Mouse (Mus musculus) lung, postnatal 0 days (tissue): Measurements from ENCODE around the gene Zfp281. TPM values are rescaled to one million over a fixed set of nuclear protein-coding genes. Genes with fewer than 3 reads are reported as not detected.

Experiments used
- ATAC-seq: fragments of 200-750 bp; cut with Nextera tagmentation; 2 replicates; pipeline ENCODE4 v1.8.0; 2017; ENCODE audit warnings: moderate library complexity
- DNase-seq: peaks from one replicate; pipeline ENCODE4 v3.0.0-alpha.2; 2016; ENCODE audit warnings: low spot score
- H3K27ac ChIP-seq: fragments of 300-500 bp; sonication (generic); 2 replicates; pipeline ENCODE4 v1.5.1; 2014; ENCODE audit warnings: antibody characterized with exemption, mild to moderate bottlenecking, low read length, mixed read lengths
- H3K27me3 ChIP-seq: fragments of 300-500 bp; sonication (generic); replicated peaks from 2 replicates; pipeline ENCODE4 v1.6.1; 2014; ENCODE audit warnings: low read length, mixed read lengths; ENCODE audit not compliant: insufficient read depth
- H3K36me3 ChIP-seq: fragments of 300-500 bp; sonication (generic); 2 replicates; pipeline ENCODE4 v1.6.1; 2014; ENCODE audit warnings: low read length, mixed read lengths; ENCODE audit not compliant: insufficient read depth
- H3K4me1 ChIP-seq: fragments of 300-500 bp; sonication (generic); 2 replicates; pipeline ENCODE4 v1.6.1; 2014; ENCODE audit warnings: antibody characterized with exemption, low read depth, low read length, mixed read lengths; ENCODE audit not compliant: insufficient read depth
- H3K4me2 ChIP-seq: fragments of 300-500 bp; sonication (generic); replicated peaks from 2 replicates; pipeline ENCODE4 v1.6.1; 2014; ENCODE audit warnings: low read depth, mild to moderate bottlenecking, low read length, moderate library complexity, mixed read lengths
- H3K4me3 ChIP-seq: fragments of 300-500 bp; sonication (generic); 2 replicates; pipeline ENCODE4 v1.5.1; 2014; ENCODE audit warnings: low read depth, low read length
- H3K9ac ChIP-seq: fragments of 300-500 bp; sonication (generic); replicated peaks from 2 replicates; pipeline ENCODE4 v1.6.1; 2014; ENCODE audit warnings: low read depth, mild to moderate bottlenecking
- H3K9me3 ChIP-seq: fragments of 300-500 bp; sonication (generic); 2 replicates; pipeline ENCODE4 v1.6.1; 2016; ENCODE audit warnings: low read length, mixed read lengths
- CTCF ChIP-seq: IDR thresholded peaks from 2 replicates; pipeline ENCODE4 v1.5.1; 2016; ENCODE audit warnings: antibody characterized with exemption, mild to moderate bottlenecking
- EP300 ChIP-seq: IDR thresholded peaks from 2 replicates; pipeline ENCODE4 v1.6.1; 2016; ENCODE audit warnings: antibody characterized with exemption, mild to moderate bottlenecking, control low read depth
- WGBS: fragments of 180-500 bp; shearing (Covaris S2); extraction: QIAGEN DNeasy Blood & Tissue Kit; methylation state at CpG from one replicate; pipeline ENCODE4 v1.1.7; 2014; 5-methylcytosine and 5-hydroxymethylcytosine counted together
- polyA plus RNA-seq: library from polyadenylated mRNA; unstranded; fragments of >200 nt; fragmentation: Nextera tagmentation; extraction: Ambion mirVana; gene quantifications from 2 replicates; pipeline ENCODE4 v1.2.1, GENCODE M21; 2015

Zfp281 gene
- polyA plus RNA-seq, 1 experiment from 2014 or later: 15.3 TPM

- Histone ChIP-seq H3K27ac (no peak overlapping the region), H3K4me2 (no peak overlapping the region), H3K36me3 (no peaks in the 10 kb centered on the region), H3K9ac (no peak overlapping the region), H3K27me3 (no peaks in the 10 kb centered on the region), H3K9me3 (no peaks in the 10 kb centered on the region), H3K4me3 (no peak overlapping the region), H3K4me1 (0 out of 2 replicates have a peak, but pooled peaks cover 4% of the 10 kb centered on the region)
- ATAC-seq (no peak), DNase-seq (no peak)
- TF ChIP-seq CTCF (no peak), EP300 (no peak)
- 93% methylated on average over 9 of the region's 9 CpGs for WGBS
Measured at GRCm38 (mm10) chr1:136659337-136659736, 34.6 kb downstream of the Zfp281 start.

- TF ChIP-seq EP300 (no peak), CTCF (no peak)
- Histone ChIP-seq H3K9me3 (no peaks in the 10 kb centered on the region), H3K36me3 (no peaks in the 10 kb centered on the region), H3K4me1 (0 out of 2 replicates have a peak, but pooled peaks cover 4% of the 10 kb centered on the region), H3K4me2 (no peak overlapping the region), H3K9ac (no peak overlapping the region), H3K4me3 (no peak overlapping the region), H3K27me3 (no peaks in the 10 kb centered on the region), H3K27ac (no peak overlapping the region)
- ATAC-seq: no peak
- WGBS: 69% methylated on average over 9 of the region's 9 CpGs
- no peak for DNase-seq
Measured at GRCm38 (mm10) chr1:136659917-136660316, 35.2 kb downstream of the Zfp281 start.

GRCm38 (mm10) chr1:136661511-136661910, 36.8 kb downstream of the Zfp281 start:
- Histone ChIP-seq H3K4me2 (no peak overlapping the region), H3K36me3 (no peaks in the 10 kb centered on the region), H3K4me3 (no peak overlapping the region), H3K27ac (no peak overlapping the region), H3K9ac (no peak overlapping the region), H3K4me1 (0 out of 2 replicates have a peak, but pooled peaks cover 4% of the 10 kb centered on the region), H3K9me3 (no peaks in the 10 kb centered on the region), H3K27me3 (no peaks in the 10 kb centered on the region)
- no peak for DNase-seq
- ATAC-seq: no peak
- WGBS: 45% methylated on average over 9 of the region's 9 CpGs
- TF ChIP-seq EP300: no peak
- no peak for TF ChIP-seq CTCF

GRCm38 (mm10) chr1:136661939-136662563, 37.4 kb downstream of the Zfp281 start:
- Histone ChIP-seq H3K27me3 (no peaks in the 10 kb centered on the region), H3K4me2 (no peak overlapping the region), H3K9ac (no peak overlapping the region), H3K27ac (no peak overlapping the region), H3K36me3 (no peaks in the 10 kb centered on the region), H3K4me1 (0 out of 2 replicates have a peak, but pooled peaks cover 4% of the 10 kb centered on the region), H3K9me3 (no peaks in the 10 kb centered on the region), H3K4me3 (no peak overlapping the region)
- TF ChIP-seq CTCF (no peak), EP300 (no peak)
- ATAC-seq (peak; percentile 62), DNase-seq (peak; percentile 36)
- 30% methylated on average over 10 of the region's 10 CpGs for WGBS

- 34% methylated on average over 6 of the region's 6 CpGs for WGBS
Measured at GRCm38 (mm10) chr1:136664921-136665582, 40.4 kb downstream of the Zfp281 start.

GRCm38 (mm10) chr1:136666513-136666912, 41.8 kb downstream of the Zfp281 start:
- 59% methylated on average over 2 of the region's 2 CpGs for WGBS
- no peak for DNase-seq
- no peaks in the 10 kb centered on the region for H3K27me3 ChIP-seq
- no peak overlapping the region for H3K27ac ChIP-seq
- no peaks in the 10 kb centered on the region for H3K9me3 ChIP-seq
- H3K9ac ChIP-seq: no peak overlapping the region
- H3K4me1 ChIP-seq: 0 out of 2 replicates have a peak, but pooled peaks cover 4% of the 10 kb centered on the region
- TF ChIP-seq CTCF: no peak
- TF ChIP-seq EP300: no peak
- no peak for ATAC-seq
- no peak overlapping the region for H3K4me3 ChIP-seq
- no peak overlapping the region for H3K4me2 ChIP-seq
- H3K36me3 ChIP-seq: no peaks in the 10 kb centered on the region

More at GRCm38 (mm10) chr1:136664921-136665582, 40.4 kb downstream of the Zfp281 start:
- Histone ChIP-seq H3K36me3 (no peaks in the 10 kb centered on the region), H3K9ac (no peak overlapping the region), H3K27ac (no peak overlapping the region), H3K4me1 (0 out of 2 replicates have a peak, but pooled peaks cover 4% of the 10 kb centered on the region), H3K4me2 (no peak overlapping the region), H3K9me3 (no peaks in the 10 kb centered on the region), H3K27me3 (no peaks in the 10 kb centered on the region), H3K4me3 (no peak overlapping the region)
- DNase-seq: no peak
- no peak for TF ChIP-seq CTCF
- TF ChIP-seq EP300: no peak
- ATAC-seq: no peak
